Mouse (Mus musculus) liver, embryonic 11.5 days (tissue): ENCODE data around the gene Dchs1. TPM values are rescaled to one million over a fixed set of nuclear protein-coding genes. Genes with fewer than 3 reads are reported as not detected.
A peak's percentile ranks its signal among the peaks of the same experiment; 100 is the strongest.
"Not testable (repeated sequence)": the region's sequence is repeated elsewhere in the genome, so short reads cannot be mapped to it uniquely, and the experiment has no call there.

ENCODE experiments used
- ATAC-seq: fragments of 200-750 bp; cut with Nextera tagmentation; replicated peaks from 2 replicates; pipeline ENCODE4 v1.8.0; 2017; ENCODE audit warnings: moderate number of reproducible peaks, mild to moderate bottlenecking, moderate TSS enrichment, moderate library complexity; ENCODE audit not compliant: low FRiP score
- DNase-seq: peaks from one replicate; pipeline ENCODE4 v3.0.0-alpha.2; 2017; ENCODE audit warnings: low spot score
- H3K27ac ChIP-seq: fragments of 300-500 bp; sonication (generic); 2 replicates; pipeline ENCODE4 v1.5.1; 2014; ENCODE audit warnings: mild to moderate bottlenecking, low read depth, low read length, control low read depth
- H3K27me3 ChIP-seq: fragments of 300-500 bp; sonication (generic); replicated peaks from 2 replicates; pipeline ENCODE4 v1.6.1; 2014; ENCODE audit warnings: low read length, mixed read lengths; ENCODE audit not compliant: control insufficient read depth, insufficient read depth
- H3K36me3 ChIP-seq: fragments of 300-500 bp; sonication (generic); 2 replicates; pipeline ENCODE4 v1.6.1; 2014; ENCODE audit warnings: mild to moderate bottlenecking, low read length, moderate library complexity, mixed read lengths; ENCODE audit not compliant: control insufficient read depth, insufficient read depth
- H3K4me1 ChIP-seq: fragments of 300-500 bp; sonication (generic); replicated peaks from 2 replicates; pipeline ENCODE4 v1.6.1; 2014; ENCODE audit warnings: low read length, mixed read lengths; ENCODE audit not compliant: control insufficient read depth, insufficient read depth
- H3K4me2 ChIP-seq: fragments of 300-500 bp; sonication (generic); 2 replicates; pipeline ENCODE4 v1.6.1; 2014; ENCODE audit warnings: mild to moderate bottlenecking, control low read depth, moderate library complexity
- H3K4me3 ChIP-seq: fragments of 300-500 bp; sonication (generic); 2 replicates; pipeline ENCODE4 v1.5.1; 2014; ENCODE audit warnings: low read depth, low read length, control low read depth
- H3K9ac ChIP-seq: fragments of 300-500 bp; sonication (generic); 2 replicates; pipeline ENCODE4 v1.6.1; 2014; ENCODE audit warnings: low read depth, low read length, control low read depth
- H3K9me3 ChIP-seq: fragments of 300-500 bp; sonication (generic); 2 replicates; pipeline ENCODE4 v1.6.1; 2016; ENCODE audit warnings: low read length, inconsistent platforms, mixed read lengths; ENCODE audit not compliant: control insufficient read depth
- WGBS: fragments of 180-500 bp; shearing (Covaris S2); extraction: QIAGEN DNeasy Blood & Tissue Kit; methylation state at CpG from one replicate; pipeline ENCODE4 v1.1.7; 2014; 5-methylcytosine and 5-hydroxymethylcytosine counted together
- polyA plus RNA-seq: library from polyadenylated mRNA; unstranded; fragments of >200 nt; fragmentation: Nextera tagmentation; extraction: Ambion mirVana; gene quantifications from 2 replicates; pipeline ENCODE4 v1.2.1, GENCODE M21; 2014

Dchs1 gene
- polyA plus RNA-seq, 1 experiment from 2014 or later: 5.8 TPM

- not testable (repeated sequence) for H3K9me3 ChIP-seq
- peaks cover 27% of the 10 kb centered on the region for H3K36me3 ChIP-seq
Observed at GRCm38 (mm10) chr7:105743246-105743925, 44.1 kb downstream of the Dchs1 start.

GRCm38 (mm10) chr7:105742539-105743215, 44.8 kb downstream of the Dchs1 start:
- WGBS: 87% methylated on average over 7 of the region's 7 CpGs
- not testable (repeated sequence) for ATAC-seq, H3K9me3 ChIP-seq, H3K27ac ChIP-seq, H3K27me3 ChIP-seq, H3K9ac ChIP-seq
- peak overlapping the region; percentile 97 for H3K4me3 ChIP-seq
- H3K4me2 ChIP-seq: peak overlapping the region; percentile 78
- peak; percentile 27 for DNase-seq
- H3K4me1 ChIP-seq: peaks cover 30% of the 10 kb centered on the region
- peaks cover 27% of the 10 kb centered on the region for H3K36me3 ChIP-seq

More at GRCm38 (mm10) chr7:105743246-105743925, 44.1 kb downstream of the Dchs1 start:
- DNase-seq, ATAC-seq, H3K27me3 ChIP-seq: not testable (repeated sequence)
- WGBS: 28% methylated on average over 20 of the region's 20 CpGs
- Histone ChIP-seq H3K27ac (peak overlapping the region; percentile 92), H3K4me2 (peak overlapping the region; percentile 78), H3K9ac (peak overlapping the region; percentile 95), H3K4me1 (peaks cover 23% of the 10 kb centered on the region), H3K4me3 (peak overlapping the region; percentile 97)

- no peak overlapping the region for H3K9ac ChIP-seq
- H3K4me3 ChIP-seq: no peak overlapping the region
- DNase-seq (peak; percentile 26), ATAC-seq (no peak)
- peaks cover 24% of the 10 kb centered on the region for H3K36me3 ChIP-seq
- H3K4me1 ChIP-seq: peaks cover 32% of the 10 kb centered on the region
- H3K27ac ChIP-seq: no peak overlapping the region
- no peaks in the 10 kb centered on the region for H3K27me3 ChIP-seq
- WGBS: 91% methylated on average over 9 of the region's 9 CpGs
- no peak overlapping the region for H3K4me2 ChIP-seq
- H3K9me3 ChIP-seq: no peaks in the 10 kb centered on the region
Observed at GRCm38 (mm10) chr7:105741978-105742377, 45.5 kb downstream of the Dchs1 start.

GRCm38 (mm10) chr7:105740851-105741250, 46.6 kb downstream of the Dchs1 start:
- H3K4me3 ChIP-seq: no peak overlapping the region
- H3K36me3 ChIP-seq: peaks cover 24% of the 10 kb centered on the region
- no peaks in the 10 kb centered on the region for H3K27me3 ChIP-seq
- 92% methylated on average over 6 of the region's 6 CpGs for WGBS
- H3K4me1 ChIP-seq: peaks cover 32% of the 10 kb centered on the region
- no peak overlapping the region for H3K9ac ChIP-seq
- ATAC-seq: no peak
- H3K9me3 ChIP-seq: no peaks in the 10 kb centered on the region
- DNase-seq: no peak
- H3K4me2 ChIP-seq: no peak overlapping the region
- no peak overlapping the region for H3K27ac ChIP-seq

GRCm38 (mm10) chr7:105740089-105740795, 47.2 kb downstream of the Dchs1 start:
- WGBS: 90% methylated on average over 13 of the region's 13 CpGs
- no peak overlapping the region for H3K9ac ChIP-seq

GRCm38 (mm10) chr7:105738948-105739347, 48.5 kb downstream of the Dchs1 start:
- H3K4me1 ChIP-seq: peaks cover 27% of the 10 kb centered on the region
- H3K27me3 ChIP-seq: no peaks in the 10 kb centered on the region
- H3K36me3 ChIP-seq: peaks cover 28% of the 10 kb centered on the region
- no peaks in the 10 kb centered on the region for H3K9me3 ChIP-seq
- H3K4me3 ChIP-seq: peak overlapping the region; percentile 92
- no peak overlapping the region; the same call in 1 of the 2 replicates for H3K9ac ChIP-seq
- H3K27ac ChIP-seq: peak overlapping the region; percentile 79
- peak; percentile 56 for DNase-seq
- 0 out of 2 replicates have a peak, but pooled peaks have one; percentile 13 for ATAC-seq
- 27% methylated on average over 3 of the region's 3 CpGs for WGBS
- peak overlapping the region; percentile 87 for H3K4me2 ChIP-seq

More at GRCm38 (mm10) chr7:105740089-105740795, 47.2 kb downstream of the Dchs1 start:
- Histone ChIP-seq H3K36me3 (peaks cover 24% of the 10 kb centered on the region), H3K9me3 (no peaks in the 10 kb centered on the region), H3K4me2 (no peak overlapping the region), H3K27ac (no peak overlapping the region), H3K4me1 (peaks cover 32% of the 10 kb centered on the region), H3K4me3 (no peak overlapping the region), H3K27me3 (no peaks in the 10 kb centered on the region)
- ATAC-seq (no peak), DNase-seq (peak; percentile 28)

- 0 out of 2 replicates have a peak overlapping the region, but pooled peaks have one; percentile 30 for H3K9ac ChIP-seq
- H3K4me3 ChIP-seq: peak overlapping the region; percentile 92
- DNase-seq (peak; percentile 27), ATAC-seq (no peak)
- H3K27me3 ChIP-seq: no peaks in the 10 kb centered on the region
- H3K4me2 ChIP-seq: peak overlapping the region; percentile 87
- H3K4me1 ChIP-seq: peaks cover 26% of the 10 kb centered on the region
- H3K36me3 ChIP-seq: peaks cover 34% of the 10 kb centered on the region
- H3K27ac ChIP-seq: peak overlapping the region; percentile 79
- H3K9me3 ChIP-seq: no peaks in the 10 kb centered on the region
- WGBS: 43% methylated on average over 2 of the region's 2 CpGs
Observed at GRCm38 (mm10) chr7:105738286-105738685, 49.2 kb downstream of the Dchs1 start.

GRCm38 (mm10) chr7:105737648-105738047, 49.8 kb downstream of the Dchs1 start:
- ATAC-seq: no peak
- peak overlapping the region; percentile 96 for H3K9ac ChIP-seq
- peaks cover 22% of the 10 kb centered on the region for H3K4me1 ChIP-seq
- no peak for DNase-seq
- H3K27me3 ChIP-seq: no peaks in the 10 kb centered on the region
- no peaks in the 10 kb centered on the region for H3K9me3 ChIP-seq
- H3K4me3 ChIP-seq: peak overlapping the region; percentile 92
- peak overlapping the region; percentile 87 for H3K4me2 ChIP-seq
- 23% methylated on average over 3 of the region's 3 CpGs for WGBS
- H3K27ac ChIP-seq: peak overlapping the region; percentile 89; the same call in 1 of the 2 replicates
- peaks cover 35% of the 10 kb centered on the region for H3K36me3 ChIP-seq
